Mouse (Mus musculus) right cerebral cortex, adult 2 months (tissue): ENCODE results near the gene Dennd4a.

Source experiments
- DNase-seq, 2 experiments: peaks; one replicate each; pipeline ENCODE4 v3.0.0; 2021 to 2022; ENCODE audit warnings: low spot score in 2 of 2

The Dennd4a gene

GRCm38 (mm10) chr9:64790673-64791660, 20.2 kb upstream of the Dennd4a start:
- no peak for DNase-seq

GRCm38 (mm10) chr9:64791676-64792075, 19.5 kb upstream of the Dennd4a start:
- DNase-seq, result no peak

GRCm38 (mm10) chr9:64792379-64793274, 18.5 kb upstream of the Dennd4a start:
- no peak for DNase-seq

GRCm38 (mm10) chr9:64793275-64793590, 17.9 kb upstream of the Dennd4a start:
- DNase-seq, result no peak

- no peak for DNase-seq
Measured at GRCm38 (mm10) chr9:64793794-64794193, 17.3 kb upstream of the Dennd4a start.

GRCm38 (mm10) chr9:64794448-64795420, 16.4 kb upstream of the Dennd4a start:
- DNase-seq, result no peak

GRCm38 (mm10) chr9:64795846-64796615, 15.1 kb upstream of the Dennd4a start:
- no peak for DNase-seq

- DNase-seq, result no peak
Measured at GRCm38 (mm10) chr9:64797392-64797791, 13.7 kb upstream of the Dennd4a start.

- no peak for DNase-seq
Measured at GRCm38 (mm10) chr9:64798099-64798498, 13.0 kb upstream of the Dennd4a start.

- no peak for DNase-seq
Measured at GRCm38 (mm10) chr9:64798859-64799258, 12.3 kb upstream of the Dennd4a start.

GRCm38 (mm10) chr9:64799504-64799903, 11.6 kb upstream of the Dennd4a start:
- DNase-seq, result no peak

GRCm38 (mm10) chr9:64802561-64802960, 8.6 kb upstream of the Dennd4a start:
- no peak for DNase-seq

- no peak for DNase-seq
Measured at GRCm38 (mm10) chr9:64803373-64804214, 7.5 kb upstream of the Dennd4a start.

GRCm38 (mm10) chr9:64805875-64806274, 5.3 kb upstream of the Dennd4a start:
- DNase-seq, result no peak

GRCm38 (mm10) chr9:64806335-64807060, 4.6 kb upstream of the Dennd4a start:
- no peak for DNase-seq

GRCm38 (mm10) chr9:64807061-64807808, 3.9 kb upstream of the Dennd4a start:
- DNase-seq, result no peak

GRCm38 (mm10) chr9:64809851-64810250, 1.3 kb upstream of the Dennd4a start:
- DNase-seq, result no peak
